10 mouse cellular contexts compared by ENCODE assay signal in genomic region chr7:45415636-45416035, GRCm38 (mm10). TPM values are rescaled to one million over a fixed set of nuclear protein-coding genes. Genes with fewer than 3 reads are reported as not detected.
DNase-seq lines count a peak whose midpoint lies in the region; ATAC-seq and TF ChIP-seq lines count a peak whose summit lies in the region.
"Had no signal": no experiment of that assay in that cellular context is flagged by ENCODE, and none has a peak within 500 bp of the region (broad histone marks: within the 10 kb centered on the region; RNA-seq: fewer than 3 reads in every experiment).

No protein-coding gene starts in this region.

- H3K27me3 ChIP-seq in lung, postnatal 0 days (replicated peaks; ENCODE audit: insufficient read depth, low read length) = peaks cover 27% of the 10 kb centered on the region
- peaks cover 59% of the 10 kb centered on the region for H3K27me3 ChIP-seq in hindbrain, postnatal 0 days (ENCODE audit: insufficient read depth, low read length)

- no peak for TF ChIP-seq CTCF in lung, postnatal 0 days (IDR thresholded peaks at IDR 0.05)
- TF ChIP-seq CTCF in hindbrain, postnatal 0 days (IDR thresholded peaks at IDR 0.05; ENCODE audit: low read depth) = no peak

- 13% methylated on average over 33 of the region's 37 CpGs for WGBS in lung, postnatal 0 days
- WGBS in hindbrain, postnatal 0 days = 14% methylated on average over 37 of the region's 37 CpGs

- no peak for DNase-seq in frontal cortex, postnatal 14 days (ENCODE audit: low spot score in 2 of 2)
- DNase-seq in lung, postnatal 0 days (ENCODE audit: low spot score) = peak; percentile 46
- no peak for DNase-seq in lung, postnatal 14 days
- no peak for DNase-seq in hindbrain, postnatal 0 days (ENCODE audit: low spot score)
- DNase-seq in natural killer cell, adult 2 months (ENCODE audit: low spot score in 2 of 2) = peak; percentile 61 to 66
- DNase-seq in layer of hippocampus, postnatal 25 days (ENCODE audit: extremely low spot score in 1 of 2, low spot score in 1 of 2) = no peak

- peak overlapping the region; percentile 47 for H3K4me2 ChIP-seq in lung, postnatal 0 days (replicated peaks; ENCODE audit: low read depth, low read length)
- peak overlapping the region; percentile 1; the same call in 1 of the 2 replicates for H3K4me2 ChIP-seq in hindbrain, postnatal 0 days (ENCODE audit: low read depth, low read length)

- no peak overlapping the region; the same call in 1 of the 2 replicates for H3K27ac ChIP-seq in lung, postnatal 0 days (ENCODE audit: low read length)
- no peak overlapping the region for H3K27ac ChIP-seq in hindbrain, postnatal 0 days

- H3K9me3 ChIP-seq in lung, postnatal 0 days (ENCODE audit: low read length) = no peaks in the 10 kb centered on the region
- H3K9me3 ChIP-seq in hindbrain, postnatal 0 days (ENCODE audit: low read length) = no peaks in the 10 kb centered on the region

- no peak overlapping the region for H3K9ac ChIP-seq in lung, postnatal 0 days (replicated peaks; ENCODE audit: low read depth)
- H3K9ac ChIP-seq in hindbrain, postnatal 0 days (replicated peaks; ENCODE audit: low read length) = no peak overlapping the region

- H3K4me3 ChIP-seq in lung, postnatal 0 days (ENCODE audit: low read depth, low read length) = peak overlapping the region; percentile 14; the same call in 1 of the 2 replicates
- peak overlapping the region; percentile 10; the same call in 1 of the 2 replicates for H3K4me3 ChIP-seq in hindbrain, postnatal 0 days (ENCODE audit: low read length)

- no peaks in the 10 kb centered on the region; the same call in 1 of the 2 replicates for H3K4me1 ChIP-seq in lung, postnatal 0 days (ENCODE audit: insufficient read depth, low read depth, low read length)
- peaks cover 10% of the 10 kb centered on the region for H3K4me1 ChIP-seq in hindbrain, postnatal 0 days (ENCODE audit: insufficient read depth, low read length)

- no peak for TF ChIP-seq EP300 in lung, postnatal 0 days (IDR thresholded peaks at IDR 0.05)

- H3K36me3 ChIP-seq in lung, postnatal 0 days (ENCODE audit: insufficient read depth, low read length) = no peaks in the 10 kb centered on the region
- H3K36me3 ChIP-seq in hindbrain, postnatal 0 days (ENCODE audit: insufficient read depth, low read length) = no peaks in the 10 kb centered on the region

- ATAC-seq in frontal cortex, adult (ENCODE audit: low TSS enrichment) = peak; percentile 62; the same call in 1 of the 2 replicates
- ATAC-seq in lung, postnatal 0 days = peak; percentile 31
- no peak for ATAC-seq in hindbrain, postnatal 0 days
- no peak for ATAC-seq in erythroid progenitor cell, adult 5-6 weeks (replicated peaks; ENCODE audit: low FRiP score, poor library complexity, severe bottlenecking)

RNA-seq across cellular contexts. Expression of gene Ntf5, which starts 2.1 kb away (rescaled TPM):
- polyA plus RNA-seq in lung, postnatal 0 days (2015; fragmentation: Nextera tagmentation; extraction: Ambion mirVana) = 7.1 and 7.2 TPM in 2 replicates
- total RNA-seq in hindbrain, postnatal 0 days (2014; rRNA removed) = 0.16 TPM in 1 of 2 replicates, not detected in the other
- polyA plus RNA-seq in hindbrain, postnatal 0 days (2015; fragmentation: Nextera tagmentation; extraction: Ambion mirVana) = 0.14 and 0.16 TPM in 2 replicates
- under 1 TPM in 1 of 2 experiments, not detected in 1; 0.22 TPM for total RNA-seq in layer of hippocampus, postnatal 25 days (2021)
- not detected in 2 replicates for total RNA-seq in erythroid progenitor cell, adult 5-6 weeks (2015; ENCODE audit: low replicate concordance)
- not detected in 2 replicates for total RNA-seq in erythroid progenitor cell, adult 5-6 weeks (2017; ENCODE audit: low replicate concordance)

RNA-seq across cellular contexts. Expression of gene Lhb, which starts 5.0 kb away (rescaled TPM):
- polyA plus RNA-seq in lung, postnatal 0 days (2015; fragmentation: Nextera tagmentation; extraction: Ambion mirVana) = 4.5 and 4.7 TPM in 2 replicates
- 1.3 TPM in 1 of 2 replicates, not detected in the other for total RNA-seq in hindbrain, postnatal 0 days (2014; rRNA removed)
- polyA plus RNA-seq in hindbrain, postnatal 0 days (2015; fragmentation: Nextera tagmentation; extraction: Ambion mirVana) = 0.60 and 0.74 TPM in 2 replicates
- total RNA-seq in layer of hippocampus, postnatal 25 days (2021) = under 1 TPM in 1 of 2 experiments, not detected in 1; 0.57 TPM
- not detected in 2 replicates for total RNA-seq in erythroid progenitor cell, adult 5-6 weeks (2015; ENCODE audit: low replicate concordance)
- total RNA-seq in erythroid progenitor cell, adult 5-6 weeks (2017; ENCODE audit: low replicate concordance) = not detected in 2 replicates
- total RNA-seq: CH12.LX had no signal

RNA-seq across cellular contexts. Expression of gene Kcna7, which starts 10.2 kb away (rescaled TPM):
- 0.16 and 0.24 TPM in 2 replicates for polyA plus RNA-seq in lung, postnatal 0 days (2015; fragmentation: Nextera tagmentation; extraction: Ambion mirVana)
- 0.52 TPM in 1 of 2 replicates, not detected in the other for total RNA-seq in hindbrain, postnatal 0 days (2014; rRNA removed)
- polyA plus RNA-seq in hindbrain, postnatal 0 days (2015; fragmentation: Nextera tagmentation; extraction: Ambion mirVana) = not detected in 2 replicates
- total RNA-seq in layer of hippocampus, postnatal 25 days (2021) = not detected
- total RNA-seq in erythroid progenitor cell, adult 5-6 weeks (2015; ENCODE audit: low replicate concordance) = not detected in 2 replicates
- not detected in 2 replicates for total RNA-seq in erythroid progenitor cell, adult 5-6 weeks (2017; ENCODE audit: low replicate concordance)
- polyA plus RNA-seq: cortical plate, adult 2 months had no signal

RNA-seq across cellular contexts. Expression of gene Gys1, which starts 19.0 kb away (rescaled TPM):
- 19.2 and 19.6 TPM in 2 replicates for polyA plus RNA-seq in lung, postnatal 0 days (2015; fragmentation: Nextera tagmentation; extraction: Ambion mirVana)
- total RNA-seq in hindbrain, postnatal 0 days (2014; rRNA removed) = 21.1 and 22.4 TPM in 2 replicates
- polyA plus RNA-seq in hindbrain, postnatal 0 days (2015; fragmentation: Nextera tagmentation; extraction: Ambion mirVana) = 16.1 and 16.4 TPM in 2 replicates
- 10 to 100 TPM; 13.9 to 16.5 TPM for total RNA-seq in layer of hippocampus, postnatal 25 days (2021)
- total RNA-seq in erythroid progenitor cell, adult 5-6 weeks (2015; ENCODE audit: low replicate concordance) = 0.84 and 5.8 TPM in 2 replicates
- 2.1 and 6.2 TPM in 2 replicates for total RNA-seq in erythroid progenitor cell, adult 5-6 weeks (2017; ENCODE audit: low replicate concordance)

RNA-seq across cellular contexts. Expression of gene Snrnp70, which starts 20.1 kb away (rescaled TPM):
- polyA plus RNA-seq in lung, postnatal 0 days (2015; fragmentation: Nextera tagmentation; extraction: Ambion mirVana) = 85.3 and 104 TPM in 2 replicates
- total RNA-seq in hindbrain, postnatal 0 days (2014; rRNA removed) = 228 and 240 TPM in 2 replicates
- polyA plus RNA-seq in hindbrain, postnatal 0 days (2015; fragmentation: Nextera tagmentation; extraction: Ambion mirVana) = 143 and 145 TPM in 2 replicates
- 100 to 1,000 TPM; 288 to 443 TPM for total RNA-seq in layer of hippocampus, postnatal 25 days (2021)
- total RNA-seq in erythroid progenitor cell, adult 5-6 weeks (2015; ENCODE audit: low replicate concordance) = 143 and 194 TPM in 2 replicates
- 312 and 348 TPM in 2 replicates for total RNA-seq in erythroid progenitor cell, adult 5-6 weeks (2017; ENCODE audit: low replicate concordance)

Comparison
In these comparisons a context has a peak if more than half of its experiments do, and no peak if none do; other contexts are left out.
1. DNase-seq: peak in lung, postnatal 0 days (single experiment) and natural killer cell, adult 2 months (2 of 2); none in frontal cortex, postnatal 14 days (0 of 2), lung, postnatal 14 days (single experiment), hindbrain, postnatal 0 days (single experiment) and layer of hippocampus, postnatal 25 days (0 of 2).
2. ATAC-seq: peak in frontal cortex, adult (single experiment) and lung, postnatal 0 days (single experiment); none in hindbrain, postnatal 0 days (single experiment) and erythroid progenitor cell, adult 5-6 weeks (single experiment).